Mouse (Mus musculus): ENCODE results near the gene Gcnt2. TPM values are rescaled to one million over a fixed set of nuclear protein-coding genes. Genes with fewer than 3 reads are reported as not detected.
"Not testable (repeated sequence)": the region's sequence is repeated elsewhere in the genome, so short reads cannot be mapped to it uniquely, and the experiment has no call there.

Gcnt2 gene
- polyA plus RNA-seq, 1 experiment from 2014 or later = 4.0 TPM

GRCm38 (mm10) chr13:40898049-40898690, 38.6 kb downstream of the Gcnt2 start:
- not testable (repeated sequence) for H3K9me3 ChIP-seq (replicated peaks; ENCODE audit: control insufficient read depth, low read length, poor library complexity, severe bottlenecking); H3K27ac ChIP-seq (ENCODE audit: low read length); ATAC-seq; H3K4me2 ChIP-seq (ENCODE audit: low read length); H3K36me3 ChIP-seq (ENCODE audit: control insufficient read depth, insufficient read depth, low read length); H3K9ac ChIP-seq (ENCODE audit: low read depth, low read length); H3K4me1 ChIP-seq (ENCODE audit: control insufficient read depth, insufficient read depth, low read length); H3K27me3 ChIP-seq (ENCODE audit: control insufficient read depth, insufficient read depth, low read depth, low read length); H3K4me3 ChIP-seq (ENCODE audit: low read depth, low read length)
- whole genome bisulfite sequencing = 90% methylated on average over 13 of the region's 14 CpGs

- H3K4me2 ChIP-seq (ENCODE audit: low read length) = no peak overlapping the region
- WGBS = 96% methylated on average over 4 of the region's 4 CpGs
- H3K9ac ChIP-seq (ENCODE audit: low read depth, low read length) = no peak overlapping the region
- H3K9me3 ChIP-seq (replicated peaks; ENCODE audit: control insufficient read depth, low read length, poor library complexity, severe bottlenecking) = no peaks in the 10 kb centered on the region
- no peaks in the 10 kb centered on the region for H3K4me1 ChIP-seq (ENCODE audit: control insufficient read depth, insufficient read depth, low read length)
- no peak overlapping the region for H3K4me3 ChIP-seq (ENCODE audit: low read depth, low read length)
- H3K36me3 ChIP-seq (ENCODE audit: control insufficient read depth, insufficient read depth, low read length) = no peaks in the 10 kb centered on the region
- no peak overlapping the region for H3K27ac ChIP-seq (ENCODE audit: low read length)
- H3K27me3 ChIP-seq (ENCODE audit: control insufficient read depth, insufficient read depth, low read depth, low read length) = no peaks in the 10 kb centered on the region
- no peak for ATAC-seq
Measured at GRCm38 (mm10) chr13:40898698-40899097, 39.1 kb downstream of the Gcnt2 start.

- WGBS = 89% methylated on average over 8 of the region's 8 CpGs
- Histone ChIP-seq H3K36me3 (ENCODE audit: control insufficient read depth, insufficient read depth, low read length) (no peaks in the 10 kb centered on the region), H3K27ac (ENCODE audit: low read length) (no peak overlapping the region), H3K4me3 (ENCODE audit: low read depth, low read length) (no peak overlapping the region), H3K4me2 (ENCODE audit: low read length) (no peak overlapping the region), H3K27me3 (ENCODE audit: control insufficient read depth, insufficient read depth, low read depth, low read length) (no peaks in the 10 kb centered on the region), H3K4me1 (ENCODE audit: control insufficient read depth, insufficient read depth, low read length) (no peaks in the 10 kb centered on the region), H3K9me3 (replicated peaks; ENCODE audit: control insufficient read depth, low read length, poor library complexity, severe bottlenecking) (no peaks in the 10 kb centered on the region), H3K9ac (ENCODE audit: low read depth, low read length) (no peak overlapping the region)
- ATAC-seq = no peak
Measured at GRCm38 (mm10) chr13:40899349-40899993, 39.9 kb downstream of the Gcnt2 start.

GRCm38 (mm10) chr13:40899994-40900970, 40.7 kb downstream of the Gcnt2 start:
- ATAC-seq = no peak
- Histone ChIP-seq H3K9ac (ENCODE audit: low read depth, low read length) (no peak overlapping the region), H3K9me3 (replicated peaks; ENCODE audit: control insufficient read depth, low read length, poor library complexity, severe bottlenecking) (no peaks in the 10 kb centered on the region), H3K27me3 (ENCODE audit: control insufficient read depth, insufficient read depth, low read depth, low read length) (no peaks in the 10 kb centered on the region), H3K4me3 (ENCODE audit: low read depth, low read length) (no peak overlapping the region), H3K4me1 (ENCODE audit: control insufficient read depth, insufficient read depth, low read length) (no peaks in the 10 kb centered on the region), H3K4me2 (ENCODE audit: low read length) (no peak overlapping the region), H3K36me3 (ENCODE audit: control insufficient read depth, insufficient read depth, low read length) (no peaks in the 10 kb centered on the region), H3K27ac (ENCODE audit: low read length) (no peak overlapping the region)
- 84% methylated on average over 15 of the region's 15 CpGs for WGBS

GRCm38 (mm10) chr13:40901263-40901662, 41.7 kb downstream of the Gcnt2 start:
- H3K27me3 ChIP-seq (ENCODE audit: control insufficient read depth, insufficient read depth, low read depth, low read length) = no peaks in the 10 kb centered on the region
- no peak overlapping the region for H3K27ac ChIP-seq (ENCODE audit: low read length)
- no peak for ATAC-seq
- no peak overlapping the region for H3K4me2 ChIP-seq (ENCODE audit: low read length)
- H3K9ac ChIP-seq (ENCODE audit: low read depth, low read length) = no peak overlapping the region
- H3K9me3 ChIP-seq (replicated peaks; ENCODE audit: control insufficient read depth, low read length, poor library complexity, severe bottlenecking) = no peaks in the 10 kb centered on the region
- 56% methylated on average over 5 of the region's 5 CpGs for WGBS
- no peaks in the 10 kb centered on the region for H3K36me3 ChIP-seq (ENCODE audit: control insufficient read depth, insufficient read depth, low read length)
- H3K4me1 ChIP-seq (ENCODE audit: control insufficient read depth, insufficient read depth, low read length) = no peaks in the 10 kb centered on the region
- no peak overlapping the region for H3K4me3 ChIP-seq (ENCODE audit: low read depth, low read length)

- H3K27me3 ChIP-seq (ENCODE audit: control insufficient read depth, insufficient read depth, low read depth, low read length) = no peaks in the 10 kb centered on the region
- no peaks in the 10 kb centered on the region for H3K36me3 ChIP-seq (ENCODE audit: control insufficient read depth, insufficient read depth, low read length)
- WGBS = 79% methylated on average over 12 of the region's 12 CpGs
- H3K4me2 ChIP-seq (ENCODE audit: low read length) = no peak overlapping the region
- H3K27ac ChIP-seq (ENCODE audit: low read length) = no peak overlapping the region
- H3K9ac ChIP-seq (ENCODE audit: low read depth, low read length) = no peak overlapping the region
- H3K4me1 ChIP-seq (ENCODE audit: control insufficient read depth, insufficient read depth, low read length) = no peaks in the 10 kb centered on the region
- H3K9me3 ChIP-seq (replicated peaks; ENCODE audit: control insufficient read depth, low read length, poor library complexity, severe bottlenecking) = no peaks in the 10 kb centered on the region
- ATAC-seq = no peak
- H3K4me3 ChIP-seq (ENCODE audit: low read depth, low read length) = no peak overlapping the region
Measured at GRCm38 (mm10) chr13:40901831-40902459, 42.4 kb downstream of the Gcnt2 start.

- ATAC-seq = no peak
- no peak overlapping the region for H3K27ac ChIP-seq (ENCODE audit: low read length)
- no peaks in the 10 kb centered on the region for H3K4me1 ChIP-seq (ENCODE audit: control insufficient read depth, insufficient read depth, low read length)
- H3K27me3 ChIP-seq (ENCODE audit: control insufficient read depth, insufficient read depth, low read depth, low read length) = no peaks in the 10 kb centered on the region
- H3K36me3 ChIP-seq (ENCODE audit: control insufficient read depth, insufficient read depth, low read length) = no peaks in the 10 kb centered on the region
- H3K4me3 ChIP-seq (ENCODE audit: low read depth, low read length) = no peak overlapping the region
- 91% methylated on average over 7 of the region's 7 CpGs for WGBS
- no peak overlapping the region for H3K4me2 ChIP-seq (ENCODE audit: low read length)
- H3K9me3 ChIP-seq (replicated peaks; ENCODE audit: control insufficient read depth, low read length, poor library complexity, severe bottlenecking) = no peaks in the 10 kb centered on the region
- H3K9ac ChIP-seq (ENCODE audit: low read depth, low read length) = no peak overlapping the region
Measured at GRCm38 (mm10) chr13:40904080-40904479, 44.5 kb downstream of the Gcnt2 start.

- Histone ChIP-seq H3K27ac (ENCODE audit: low read length) (no peak overlapping the region), H3K9me3 (replicated peaks; ENCODE audit: control insufficient read depth, low read length, poor library complexity, severe bottlenecking) (no peaks in the 10 kb centered on the region), H3K27me3 (ENCODE audit: control insufficient read depth, insufficient read depth, low read depth, low read length) (no peaks in the 10 kb centered on the region), H3K4me3 (ENCODE audit: low read depth, low read length) (no peak overlapping the region), H3K4me1 (ENCODE audit: control insufficient read depth, insufficient read depth, low read length) (no peaks in the 10 kb centered on the region), H3K4me2 (ENCODE audit: low read length) (no peak overlapping the region), H3K9ac (ENCODE audit: low read depth, low read length) (no peak overlapping the region), H3K36me3 (ENCODE audit: control insufficient read depth, insufficient read depth, low read length) (no peaks in the 10 kb centered on the region)
- 86% methylated on average over 7 of the region's 7 CpGs for WGBS
- no peak for ATAC-seq
Measured at GRCm38 (mm10) chr13:40906528-40906927, 47.0 kb downstream of the Gcnt2 start.

All from midbrain, embryonic 16.5 days (tissue).